Mouse (Mus musculus) C2C12 (cell line): Measurements from ENCODE around the gene Gm45062.

Experiments used
- CEBPB ChIP-seq: IDR thresholded peaks from one replicate; pipeline ENCODE4 v1.6.1; 2011; ENCODE audit warnings: low read depth, mild to moderate bottlenecking, control low read depth, moderate library complexity
- CTCF ChIP-seq: IDR thresholded peaks from one replicate; pipeline ENCODE4 v1.5.1; 2011; ENCODE audit not compliant: control insufficient read depth, insufficient read depth, insufficient read length
- MAX ChIP-seq: IDR thresholded peaks from one replicate; pipeline ENCODE4 v1.6.1; 2011; ENCODE audit warnings: mild to moderate bottlenecking, control low read depth

DNA sequence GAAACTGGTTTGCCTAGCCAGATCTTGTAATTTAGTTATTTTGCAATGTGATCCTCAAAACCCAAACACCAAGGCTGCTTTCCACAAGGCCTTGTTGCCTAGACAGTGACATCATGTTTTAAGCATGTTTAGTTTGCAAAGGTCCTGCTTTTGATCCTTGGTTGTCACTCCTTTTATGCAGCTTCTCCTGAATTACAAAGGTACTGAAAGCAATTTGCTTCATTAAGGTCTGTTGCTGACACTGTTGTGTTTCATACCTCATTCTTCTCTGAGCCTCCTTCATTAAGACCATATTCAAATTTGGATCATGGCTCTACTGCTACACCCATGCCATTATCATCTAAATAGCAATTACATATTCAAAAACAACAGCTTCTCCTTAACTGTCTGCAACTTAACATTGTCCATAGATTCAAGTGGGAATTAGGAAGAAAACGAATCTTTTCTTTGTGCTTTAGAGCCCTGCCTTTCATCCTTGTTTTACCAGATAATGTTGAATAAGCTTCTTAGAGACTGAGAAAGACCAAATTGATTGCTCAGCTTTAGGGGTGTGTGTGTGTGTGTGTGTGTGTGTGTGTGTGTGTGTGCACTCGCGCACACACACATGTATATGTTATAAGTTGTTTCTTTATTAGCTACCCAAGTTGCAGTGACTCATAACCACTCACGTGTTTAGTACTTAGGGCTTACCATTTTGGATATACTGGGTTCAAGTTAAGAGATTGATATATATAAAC lies 35.0 kb downstream of the Gm45062 start:
- TF ChIP-seq MAX (no peak), CTCF (no peak), CEBPB (no peak)
